9 mouse cellular contexts compared by ENCODE assay signal in genomic region chr6:113441147-113441680, GRCm38 (mm10). TPM values are rescaled to one million over a fixed set of nuclear protein-coding genes. Genes with fewer than 3 reads are reported as not detected.
DNase-seq lines count a peak whose midpoint lies in the region; ATAC-seq lines count a peak whose summit lies in the region.
"Had no signal": no experiment of that assay in that cellular context is flagged by ENCODE, and none has a peak within 500 bp of the region (broad histone marks: within the 10 kb centered on the region; RNA-seq: fewer than 3 reads in every experiment).

No protein-coding gene starts in this region.

- H3K9me3 ChIP-seq in neural tube, embryonic 15.5 days (replicated peaks): no peaks in the 10 kb centered on the region
- no peaks in the 10 kb centered on the region for H3K9me3 ChIP-seq in embryonic facial prominence, embryonic 10.5 days
- no peaks in the 10 kb centered on the region for H3K9me3 ChIP-seq in hindbrain, embryonic 14.5 days (ENCODE audit: control insufficient read depth, low read length)
- H3K9me3 ChIP-seq in limb, embryonic 11.5 days (ENCODE audit: control insufficient read depth, low read length): no peaks in the 10 kb centered on the region
- H3K9me3 ChIP-seq: stomach, embryonic 15.5 days had no signal

- 54% methylated on average over 7 of the region's 7 CpGs for WGBS in neural tube, embryonic 15.5 days
- WGBS in embryonic facial prominence, embryonic 10.5 days: 55% methylated on average over 7 of the region's 7 CpGs
- WGBS in hindbrain, embryonic 14.5 days: 53% methylated on average over 7 of the region's 7 CpGs
- WGBS in limb, embryonic 11.5 days: 54% methylated on average over 7 of the region's 7 CpGs

- H3K4me2 ChIP-seq in neural tube, embryonic 15.5 days: no peak overlapping the region
- no peak overlapping the region for H3K4me2 ChIP-seq in hindbrain, embryonic 14.5 days (replicated peaks)
- H3K4me2 ChIP-seq in limb, embryonic 11.5 days (ENCODE audit: low read depth, severe bottlenecking): no peak overlapping the region

- H3K4me1 ChIP-seq in neural tube, embryonic 15.5 days: peaks cover 15% of the 10 kb centered on the region
- H3K4me1 ChIP-seq in embryonic facial prominence, embryonic 10.5 days: peaks cover 13% of the 10 kb centered on the region
- H3K4me1 ChIP-seq in hindbrain, embryonic 14.5 days (replicated peaks; ENCODE audit: control insufficient read depth, insufficient read depth, low read length): peaks cover 12% of the 10 kb centered on the region
- 0 out of 2 replicates have a peak, but pooled peaks cover 4% of the 10 kb centered on the region for H3K4me1 ChIP-seq in limb, embryonic 11.5 days (ENCODE audit: control insufficient read depth, insufficient read depth, low read length)
- H3K4me1 ChIP-seq: stomach, embryonic 15.5 days had no signal

- no peak for ATAC-seq in neural tube, embryonic 15.5 days (ENCODE audit: low FRiP score)
- ATAC-seq in hindbrain, embryonic 14.5 days (ENCODE audit: low FRiP score): no peak
- ATAC-seq in limb, embryonic 11.5 days (ENCODE audit: insufficient number of reproducible peaks, low FRiP score, low TSS enrichment, low read depth): no peak

- H3K27ac ChIP-seq in neural tube, embryonic 15.5 days (replicated peaks): no peak overlapping the region
- no peak overlapping the region for H3K27ac ChIP-seq in embryonic facial prominence, embryonic 10.5 days (replicated peaks)
- no peak overlapping the region for H3K27ac ChIP-seq in hindbrain, embryonic 14.5 days
- H3K27ac ChIP-seq in limb, embryonic 11.5 days (replicated peaks; ENCODE audit: low read depth, low read length): no peak overlapping the region

- H3K9ac ChIP-seq in neural tube, embryonic 15.5 days (replicated peaks): no peak overlapping the region
- no peak overlapping the region for H3K9ac ChIP-seq in hindbrain, embryonic 14.5 days
- H3K9ac ChIP-seq in limb, embryonic 11.5 days (ENCODE audit: low read length): no peak overlapping the region
- H3K9ac ChIP-seq: stomach, embryonic 15.5 days had no signal

- 0 out of 2 replicates have a peak, but pooled peaks cover 3% of the 10 kb centered on the region for H3K27me3 ChIP-seq in neural tube, embryonic 15.5 days (replicated peaks)
- H3K27me3 ChIP-seq in embryonic facial prominence, embryonic 10.5 days (replicated peaks; ENCODE audit: low read depth, poor library complexity, severe bottlenecking): no peaks in the 10 kb centered on the region
- no peaks in the 10 kb centered on the region for H3K27me3 ChIP-seq in hindbrain, embryonic 14.5 days (ENCODE audit: control insufficient read depth, insufficient read depth, low read length)
- no peaks in the 10 kb centered on the region for H3K27me3 ChIP-seq in limb, embryonic 11.5 days (ENCODE audit: control insufficient read depth, insufficient read depth, low read length)
- H3K27me3 ChIP-seq: stomach, embryonic 15.5 days had no signal

- H3K36me3 ChIP-seq in neural tube, embryonic 15.5 days: peaks cover under 1% of the 10 kb centered on the region; the same call in 1 of the 2 replicates
- H3K36me3 ChIP-seq in embryonic facial prominence, embryonic 10.5 days (replicated peaks): peaks cover 15% of the 10 kb centered on the region
- H3K36me3 ChIP-seq in hindbrain, embryonic 14.5 days (replicated peaks; ENCODE audit: control insufficient read depth, insufficient read depth): 0 out of 2 replicates have a peak, but pooled peaks cover 3% of the 10 kb centered on the region
- H3K36me3 ChIP-seq in limb, embryonic 11.5 days (ENCODE audit: control insufficient read depth, insufficient read depth, low read length): no peaks in the 10 kb centered on the region

- no peak overlapping the region for H3K4me3 ChIP-seq in neural tube, embryonic 15.5 days (replicated peaks)
- no peak overlapping the region for H3K4me3 ChIP-seq in embryonic facial prominence, embryonic 10.5 days
- H3K4me3 ChIP-seq in hindbrain, embryonic 14.5 days (replicated peaks; ENCODE audit: low read length): no peak overlapping the region
- H3K4me3 ChIP-seq in limb, embryonic 11.5 days (ENCODE audit: low read depth, low read length): no peak overlapping the region
- H3K4me3 ChIP-seq: stomach, embryonic 15.5 days had no signal

- peak; percentile 75 for DNase-seq in neural tube, embryonic 10.5 days (ENCODE audit: extremely low spot score, low spot score)
- DNase-seq in adrenal gland, postnatal 25 days: peak; percentile 71
- peak; percentile 80 for DNase-seq in embryonic facial prominence, embryonic 10.5 days (ENCODE audit: low spot score)
- DNase-seq in hindbrain, embryonic 14.5 days (ENCODE audit: low spot score): peak; percentile 84
- DNase-seq in limb, embryonic 11.5 days (ENCODE audit: low spot score): peak; percentile 87
- peak; percentile 50 for DNase-seq in retina, adult 2 months (ENCODE audit: low read depth, low spot score)
- peak; percentile 76 to 81 for DNase-seq in thymus, postnatal 36 days

RNA-seq across cellular contexts. Expression of gene Jagn1, which starts 1.2 kb away (rescaled TPM):
- 103 TPM in 2 replicates for polyA plus RNA-seq in neural tube, embryonic 15.5 days (2015; fragmentation: Nextera tagmentation; extraction: Ambion mirVana)
- 47.5 and 55.0 TPM in 2 replicates for total RNA-seq in adrenal gland, postnatal 25 days (2021)
- 87.2 and 88.8 TPM in 2 replicates for polyA plus RNA-seq in embryonic facial prominence, embryonic 10.5 days (2016; fragmentation: Nextera tagmentation; extraction: Ambion mirVana)
- 87.9 and 88.5 TPM in 2 replicates for polyA plus RNA-seq in hindbrain, embryonic 14.5 days (2014; fragmentation: Nextera tagmentation; extraction: Ambion mirVana)
- polyA plus RNA-seq in limb, embryonic 11.5 days (2014; fragmentation: Nextera tagmentation; extraction: Ambion mirVana): 71.0 and 76.1 TPM in 2 replicates

RNA-seq across cellular contexts. Expression of gene Cidec, which starts 5.7 kb away (rescaled TPM):
- polyA plus RNA-seq in neural tube, embryonic 15.5 days (2015; fragmentation: Nextera tagmentation; extraction: Ambion mirVana): 0.24 TPM in 1 of 2 replicates, not detected in the other
- 153 and 182 TPM in 2 replicates for total RNA-seq in adrenal gland, postnatal 25 days (2021)
- polyA plus RNA-seq in embryonic facial prominence, embryonic 10.5 days (2016; fragmentation: Nextera tagmentation; extraction: Ambion mirVana): not detected in 2 replicates
- polyA plus RNA-seq in hindbrain, embryonic 14.5 days (2014; fragmentation: Nextera tagmentation; extraction: Ambion mirVana): not detected in 2 replicates
- not detected in 2 replicates for polyA plus RNA-seq in limb, embryonic 11.5 days (2014; fragmentation: Nextera tagmentation; extraction: Ambion mirVana)

RNA-seq across cellular contexts. Expression of gene Il17re, which starts 17.1 kb away (rescaled TPM):
- 0.50 and 1.5 TPM in 2 replicates for polyA plus RNA-seq in neural tube, embryonic 15.5 days (2015; fragmentation: Nextera tagmentation; extraction: Ambion mirVana)
- 0.76 and 1.5 TPM in 2 replicates for total RNA-seq in adrenal gland, postnatal 25 days (2021)
- polyA plus RNA-seq in embryonic facial prominence, embryonic 10.5 days (2016; fragmentation: Nextera tagmentation; extraction: Ambion mirVana): 3.7 and 4.0 TPM in 2 replicates
- polyA plus RNA-seq in hindbrain, embryonic 14.5 days (2014; fragmentation: Nextera tagmentation; extraction: Ambion mirVana): 0.27 and 0.31 TPM in 2 replicates
- 1.2 and 1.5 TPM in 2 replicates for polyA plus RNA-seq in limb, embryonic 11.5 days (2014; fragmentation: Nextera tagmentation; extraction: Ambion mirVana)

RNA-seq across cellular contexts. Expression of gene Rpusd3, which starts 22.1 kb away (rescaled TPM):
- polyA plus RNA-seq in neural tube, embryonic 15.5 days (2015; fragmentation: Nextera tagmentation; extraction: Ambion mirVana): 20.0 and 24.6 TPM in 2 replicates
- 7.6 and 8.1 TPM in 2 replicates for total RNA-seq in adrenal gland, postnatal 25 days (2021)
- 34.6 and 34.8 TPM in 2 replicates for polyA plus RNA-seq in embryonic facial prominence, embryonic 10.5 days (2016; fragmentation: Nextera tagmentation; extraction: Ambion mirVana)
- 15.0 and 19.0 TPM in 2 replicates for polyA plus RNA-seq in hindbrain, embryonic 14.5 days (2014; fragmentation: Nextera tagmentation; extraction: Ambion mirVana)
- polyA plus RNA-seq in limb, embryonic 11.5 days (2014; fragmentation: Nextera tagmentation; extraction: Ambion mirVana): 34.9 and 39.0 TPM in 2 replicates

RNA-seq across cellular contexts. Expression of gene Il17rc, which starts 30.0 kb away (rescaled TPM):
- polyA plus RNA-seq in neural tube, embryonic 15.5 days (2015; fragmentation: Nextera tagmentation; extraction: Ambion mirVana): 3.5 and 9.5 TPM in 2 replicates
- 18.0 and 19.3 TPM in 2 replicates for total RNA-seq in adrenal gland, postnatal 25 days (2021)
- polyA plus RNA-seq in embryonic facial prominence, embryonic 10.5 days (2016; fragmentation: Nextera tagmentation; extraction: Ambion mirVana): 2.4 and 2.5 TPM in 2 replicates
- polyA plus RNA-seq in hindbrain, embryonic 14.5 days (2014; fragmentation: Nextera tagmentation; extraction: Ambion mirVana): 2.4 and 3.0 TPM in 2 replicates
- polyA plus RNA-seq in limb, embryonic 11.5 days (2014; fragmentation: Nextera tagmentation; extraction: Ambion mirVana): 2.4 and 3.2 TPM in 2 replicates
